Mouse (Mus musculus) adrenal gland, adult (tissue): Measurements from ENCODE around the gene Mrpl45.
"Not testable (repeated sequence)": the region's sequence is repeated elsewhere in the genome, so short reads cannot be mapped to it uniquely, and the experiment has no call there.

Experiments
- DNase-seq, 2 experiments: peaks; one replicate each; pipeline ENCODE4 v3.0.0; 2022 to 2023; ENCODE audit warnings: low spot score in 1 of 2; ENCODE audit not compliant: inconsistent age in 2 of 2

The Mrpl45 gene

GRCm38 (mm10) chr11:97315504-97316503, at the start of gene Mrpl45:
TSS of gene Mrpl45 (plus strand) at chr11:97315716.
- DNase-seq, result peak; percentile 99 to 100

DNA sequence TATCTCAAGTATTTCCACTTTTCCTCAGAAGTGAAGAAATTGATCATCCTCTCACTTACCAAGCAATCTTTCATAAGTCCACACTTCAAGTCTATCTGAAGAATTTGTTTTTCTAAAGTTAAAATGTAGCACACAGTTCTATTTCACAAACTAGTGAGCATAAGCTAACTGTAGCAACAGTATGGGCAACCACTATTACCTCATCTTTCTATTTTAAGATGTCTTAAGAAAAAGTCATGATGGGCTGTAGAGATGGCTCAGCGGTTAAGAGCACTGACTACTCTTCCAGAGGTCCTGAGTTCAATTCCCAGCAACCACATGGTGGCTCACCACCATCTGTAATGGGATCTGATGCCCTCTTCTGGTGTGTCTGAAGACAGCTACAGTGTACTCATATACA, 49.0 kb upstream of the Mrpl45 start:
- not testable (repeated sequence) for DNase-seq

DNA sequence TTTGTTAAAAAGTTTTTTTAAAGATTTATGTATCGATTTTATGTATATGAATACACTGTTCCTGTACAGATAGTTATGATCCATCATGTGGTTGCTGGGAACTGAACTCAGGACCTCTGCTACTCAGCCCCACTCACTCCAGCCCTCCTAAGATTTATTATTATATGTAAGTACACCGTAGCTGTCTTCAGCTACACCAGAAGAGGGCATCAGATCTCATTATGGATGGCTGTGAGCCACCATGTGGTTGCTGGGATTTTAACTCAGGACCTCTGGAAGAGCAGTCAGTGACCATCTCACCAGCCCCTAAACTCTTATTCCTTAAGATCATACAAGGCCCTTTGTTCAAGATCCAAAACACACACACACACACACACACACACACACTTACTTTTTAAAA, 45.5 kb upstream of the Mrpl45 start:
- not testable (repeated sequence) for DNase-seq

- DNase-seq, result peak in 1 of 2 experiments; percentile 66
Measured at GRCm38 (mm10) chr11:97272835-97273234, 42.7 kb upstream of the Mrpl45 start.

GRCm38 (mm10) chr11:97273613-97274012, 41.9 kb upstream of the Mrpl45 start:
- no peak for DNase-seq

- DNase-seq, result not testable (repeated sequence)
Measured at GRCm38 (mm10) chr11:97274947-97275346, 40.6 kb upstream of the Mrpl45 start.

- DNase-seq, result no peak
Measured at GRCm38 (mm10) chr11:97275349-97275748, 40.2 kb upstream of the Mrpl45 start.

DNA sequence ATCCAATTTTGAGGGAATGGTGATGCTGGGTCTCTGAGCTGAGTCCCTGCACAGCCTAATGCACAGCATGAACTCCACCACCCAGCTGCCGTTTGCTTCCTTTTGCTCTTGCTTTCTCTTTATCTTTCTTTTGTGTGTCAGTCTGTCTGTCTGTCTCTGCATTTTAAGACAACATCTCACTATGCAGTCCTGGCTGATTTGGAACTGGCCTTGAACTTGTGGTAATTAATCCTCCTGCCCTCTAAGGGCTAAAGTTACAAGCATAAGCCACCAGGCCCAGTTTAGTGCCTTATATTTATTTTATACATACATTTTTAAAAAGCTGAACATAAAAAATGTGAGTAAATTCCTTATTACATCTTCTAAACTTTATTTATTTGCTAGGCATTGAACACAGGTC, 39.5 kb upstream of the Mrpl45 start:
- peak in 1 of 2 experiments; percentile 54 for DNase-seq

- peak; percentile 38 to 68 for DNase-seq
Measured at GRCm38 (mm10) chr11:97277166-97277565, 38.4 kb upstream of the Mrpl45 start.

- DNase-seq, result no peak
Measured at GRCm38 (mm10) chr11:97278456-97278855, 37.1 kb upstream of the Mrpl45 start.

- no peak for DNase-seq
Measured at GRCm38 (mm10) chr11:97279040-97279404, 36.5 kb upstream of the Mrpl45 start.

- peak; percentile 74 to 91 for DNase-seq
Measured at GRCm38 (mm10) chr11:97279405-97280215, 35.9 kb upstream of the Mrpl45 start.

DNA sequence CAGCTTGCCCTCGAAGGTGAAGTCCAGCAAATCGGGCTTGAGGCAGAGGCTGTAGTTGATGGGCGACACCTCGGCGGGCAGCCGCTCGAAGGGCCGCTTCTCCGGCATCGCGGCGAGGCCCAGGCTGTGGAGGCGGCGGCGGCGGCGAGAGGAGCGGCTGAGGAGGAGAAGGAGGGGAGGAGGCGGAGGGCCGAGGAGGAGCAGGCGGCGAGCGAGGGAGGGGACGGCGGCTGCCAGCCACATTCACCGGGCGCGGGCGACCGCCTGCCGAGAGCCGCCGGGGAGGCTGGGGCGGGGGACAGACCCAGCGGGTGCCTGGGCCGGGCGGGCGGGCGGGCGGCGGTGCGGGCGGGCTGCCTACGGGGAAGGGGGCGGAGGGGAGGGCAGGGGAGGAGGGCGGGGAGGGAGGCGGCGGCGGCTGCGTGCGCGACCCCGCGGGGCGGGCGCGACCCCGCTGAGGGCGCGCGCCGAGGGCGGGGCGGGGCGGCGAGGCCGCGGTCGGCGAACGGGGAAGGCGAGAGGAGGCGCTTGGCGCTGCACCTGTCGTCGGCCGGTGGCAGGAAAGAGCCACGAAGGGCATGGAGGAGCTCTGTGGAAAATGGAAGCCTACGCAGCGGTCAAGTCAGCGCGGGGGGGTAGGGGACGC, 35.2 kb upstream of the Mrpl45 start, which contains the start of gene Npepps:
TSS of gene Npepps (minus strand) at position 423 of the 646 bp plus-strand sequence.
- peak; percentile 83 to 92 for DNase-seq

- no peak for DNase-seq
Measured at GRCm38 (mm10) chr11:97282179-97282578, 33.3 kb upstream of the Mrpl45 start.

DNA sequence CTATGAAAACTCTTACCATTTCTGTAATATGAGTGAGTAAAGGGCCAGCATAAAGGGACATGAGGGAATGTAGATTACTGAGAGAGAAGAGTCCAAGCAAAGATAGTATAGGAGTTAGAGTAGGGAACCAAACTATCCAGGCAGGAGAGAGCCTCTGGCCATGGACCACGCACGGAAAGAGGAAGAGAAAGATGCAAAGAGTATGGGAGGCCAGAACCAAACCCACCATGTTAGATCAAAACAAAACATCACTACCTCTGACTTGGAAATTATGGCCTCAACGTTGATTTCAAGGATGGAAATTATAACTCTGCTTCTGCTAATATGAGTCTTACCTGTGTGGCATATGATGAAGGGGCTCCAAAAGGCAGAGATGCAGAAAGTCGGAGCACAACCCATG, 30.7 kb upstream of the Mrpl45 start:
- no peak for DNase-seq

GRCm38 (mm10) chr11:97285852-97286775, 29.4 kb upstream of the Mrpl45 start:
- DNase-seq, result peak; percentile 22 to 43

DNA sequence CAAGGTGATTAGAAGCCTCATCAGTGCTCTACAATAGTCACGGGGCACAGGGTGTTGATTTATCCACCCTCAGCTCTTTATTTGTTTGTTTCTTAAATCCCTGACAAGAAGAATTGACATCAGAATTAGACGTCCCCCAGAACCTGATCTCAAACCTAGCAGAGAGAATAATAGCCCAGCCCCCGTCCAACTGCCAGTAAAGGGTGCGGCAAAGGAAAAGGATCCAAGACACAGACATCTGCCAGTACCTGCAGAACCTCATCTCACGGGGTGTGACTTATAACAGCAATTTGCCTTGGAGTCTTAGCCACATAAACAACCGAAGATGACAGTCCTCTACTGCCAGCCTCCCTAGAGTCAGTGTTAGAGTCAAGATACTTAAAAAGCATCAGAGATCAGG, 28.5 kb upstream of the Mrpl45 start:
- DNase-seq, result no peak

GRCm38 (mm10) chr11:97287643-97288042, 27.9 kb upstream of the Mrpl45 start:
- no peak for DNase-seq

GRCm38 (mm10) chr11:97289276-97290230, 26.0 kb upstream of the Mrpl45 start:
- DNase-seq, result peak; percentile 56 to 86
